Mouse (Mus musculus) stomach, embryonic 14.5 days (tissue): Measurements from ENCODE around the gene Nphs2. TPM values are rescaled to one million over a fixed set of nuclear protein-coding genes. Genes with fewer than 3 reads are reported as not detected.
"Not testable (repeated sequence)": the region's sequence is repeated elsewhere in the genome, so short reads cannot be mapped to it uniquely, and the experiment has no call there.

Experiments used
- ATAC-seq: fragments of 200-750 bp; cut with Nextera tagmentation; 2 replicates; pipeline ENCODE4 v1.8.0; 2017; ENCODE audit warnings: low read depth, moderate TSS enrichment; ENCODE audit not compliant: insufficient number of reproducible peaks, insufficient read depth, low FRiP score
- H3K27ac ChIP-seq: fragments of 300-500 bp; sonication (generic); 2 replicates; pipeline ENCODE4 v1.5.1; 2014; ENCODE audit warnings: mild to moderate bottlenecking, low read length, moderate library complexity, mixed read lengths
- H3K27me3 ChIP-seq: fragments of 300-500 bp; sonication (generic); 2 replicates; pipeline ENCODE4 v1.6.1; 2014; ENCODE audit warnings: low read length, control low read depth, mixed read lengths; ENCODE audit not compliant: control insufficient read depth, insufficient read depth
- H3K36me3 ChIP-seq: fragments of 300-500 bp; sonication (generic); 2 replicates; pipeline ENCODE4 v1.6.1; 2014; ENCODE audit warnings: mild to moderate bottlenecking, control low read depth, low read length, moderate library complexity, mixed read lengths; ENCODE audit not compliant: control insufficient read depth, insufficient read depth
- H3K4me1 ChIP-seq: fragments of 300-500 bp; sonication (generic); 2 replicates; pipeline ENCODE4 v1.6.1; 2014; ENCODE audit warnings: low read length, control low read depth, mixed read lengths; ENCODE audit not compliant: control insufficient read depth, insufficient read depth
- H3K4me2 ChIP-seq: fragments of 300-500 bp; sonication (generic); replicated peaks from 2 replicates; pipeline ENCODE4 v1.6.1; 2014; ENCODE audit warnings: low read depth, low read length, control low read depth
- H3K4me3 ChIP-seq: fragments of 300-500 bp; sonication (generic); 2 replicates; pipeline ENCODE4 v1.5.1; 2014; ENCODE audit warnings: low read depth, low read length, control low read depth
- H3K9ac ChIP-seq: fragments of 300-500 bp; sonication (generic); replicated peaks from 2 replicates; pipeline ENCODE4 v1.6.1; 2014; ENCODE audit warnings: low read depth, mild to moderate bottlenecking, control low read depth, low read length, moderate library complexity, mixed read lengths
- H3K9me3 ChIP-seq: fragments of 300-500 bp; sonication (generic); 2 replicates; pipeline ENCODE4 v1.6.1; 2016; ENCODE audit warnings: low read depth, low read length, control low read depth; ENCODE audit not compliant: control insufficient read depth
- WGBS: fragments of 180-500 bp; shearing (Covaris S2); extraction: QIAGEN DNeasy Blood & Tissue Kit; methylation state at CpG from one replicate; pipeline ENCODE4 v1.1.7; 2014; 5-methylcytosine and 5-hydroxymethylcytosine counted together
- polyA plus RNA-seq: library from polyadenylated mRNA; unstranded; fragments of >200 nt; fragmentation: Nextera tagmentation; extraction: Ambion mirVana; gene quantifications from 2 replicates; pipeline ENCODE4 v1.2.1, GENCODE M21; 2014

Gene Nphs2
- polyA plus RNA-seq = not detected in 2 replicates

- WGBS = 5% methylated on average over 29 of the region's 29 CpGs
- H3K9ac ChIP-seq = no peak within 1 kb of the TSS
These were observed at the start of gene Nphs2 for GRCm38 (mm10) chr1:156310630-156311029. Gene Nphs2, plus strand, starts transcription at chr1:156310727.

GRCm38 (mm10) chr1:156263352-156263751, 47.2 kb upstream of the Nphs2 start:
- WGBS = 56% methylated on average over 2 of the region's 2 CpGs
- Histone ChIP-seq H3K9me3 (no peaks in the 10 kb centered on the region), H3K27ac (no peak overlapping the region), H3K27me3 (no peaks in the 10 kb centered on the region), H3K4me2 (no peak overlapping the region), H3K4me1 (no peaks in the 10 kb centered on the region), H3K36me3 (no peaks in the 10 kb centered on the region), H3K9ac (no peak overlapping the region), H3K4me3 (no peak overlapping the region)
- no peak for ATAC-seq

More at GRCm38 (mm10) chr1:156310630-156311029, at the start of gene Nphs2:
- no peak for ATAC-seq
- no peaks in the 10 kb centered on the region for H3K9me3 ChIP-seq
- H3K36me3 ChIP-seq = no peaks in the 10 kb centered on the region
- H3K27me3 ChIP-seq = peaks cover 13% of the 10 kb centered on the region; the same call in 1 of the 2 replicates
- H3K4me3 ChIP-seq = peak within 1 kb of the TSS; percentile 6; the same call in 1 of the 2 replicates
- no peak within 1 kb of the TSS for H3K27ac ChIP-seq
- peaks cover 3% of the 10 kb centered on the region; the same call in 1 of the 2 replicates for H3K4me1 ChIP-seq
- peak within 1 kb of the TSS; percentile 30 for H3K4me2 ChIP-seq

GRCm38 (mm10) chr1:156263946-156264345, 46.6 kb upstream of the Nphs2 start:
- 87% methylated on average over 8 of the region's 8 CpGs for WGBS
- no peak overlapping the region for H3K4me3 ChIP-seq
- no peaks in the 10 kb centered on the region for H3K36me3 ChIP-seq
- H3K4me1 ChIP-seq = no peaks in the 10 kb centered on the region
- no peaks in the 10 kb centered on the region for H3K27me3 ChIP-seq
- no peak overlapping the region for H3K9ac ChIP-seq
- H3K9me3 ChIP-seq = no peaks in the 10 kb centered on the region
- H3K27ac ChIP-seq = no peak overlapping the region
- no peak overlapping the region for H3K4me2 ChIP-seq
- ATAC-seq = no peak

- H3K9me3 ChIP-seq, H3K36me3 ChIP-seq, H3K9ac ChIP-seq, H3K27ac ChIP-seq, ATAC-seq, H3K4me3 ChIP-seq, H3K4me1 ChIP-seq, H3K4me2 ChIP-seq, H3K27me3 ChIP-seq: not testable (repeated sequence)
- WGBS = 37% methylated on average over 3 of the region's 3 CpGs
These were observed 42.0 kb upstream of the Nphs2 start for GRCm38 (mm10) chr1:156268546-156268945.

GRCm38 (mm10) chr1:156270471-156270870, 40.1 kb upstream of the Nphs2 start:
- WGBS = 79% methylated on average over 9 of the region's 9 CpGs
- Histone ChIP-seq H3K9me3 (no peaks in the 10 kb centered on the region), H3K27ac (no peak overlapping the region), H3K36me3 (no peaks in the 10 kb centered on the region), H3K4me3 (no peak overlapping the region), H3K27me3 (no peaks in the 10 kb centered on the region), H3K9ac (no peak overlapping the region), H3K4me2 (no peak overlapping the region), H3K4me1 (no peaks in the 10 kb centered on the region)
- ATAC-seq = no peak

GRCm38 (mm10) chr1:156271654-156272053, 38.9 kb upstream of the Nphs2 start:
- Histone ChIP-seq H3K27me3 (no peaks in the 10 kb centered on the region), H3K4me1 (no peaks in the 10 kb centered on the region), H3K9ac (no peak overlapping the region), H3K27ac (no peak overlapping the region), H3K4me3 (no peak overlapping the region), H3K4me2 (no peak overlapping the region), H3K9me3 (no peaks in the 10 kb centered on the region), H3K36me3 (no peaks in the 10 kb centered on the region)
- 47% methylated on average over 5 of the region's 5 CpGs for WGBS
- no peak for ATAC-seq

GRCm38 (mm10) chr1:156273647-156274046, 36.9 kb upstream of the Nphs2 start:
- Histone ChIP-seq H3K4me2 (no peak overlapping the region), H3K4me3 (no peak overlapping the region), H3K27me3 (no peaks in the 10 kb centered on the region), H3K27ac (no peak overlapping the region), H3K4me1 (no peaks in the 10 kb centered on the region), H3K36me3 (no peaks in the 10 kb centered on the region), H3K9ac (no peak overlapping the region), H3K9me3 (no peaks in the 10 kb centered on the region)
- no peak for ATAC-seq
- 61% methylated on average over 7 of the region's 7 CpGs for WGBS

- no peaks in the 10 kb centered on the region for H3K9me3 ChIP-seq
- no peak overlapping the region for H3K9ac ChIP-seq
- no peak overlapping the region for H3K27ac ChIP-seq
- no peaks in the 10 kb centered on the region for H3K36me3 ChIP-seq
- no peak for ATAC-seq
- 78% methylated on average over 7 of the region's 7 CpGs for WGBS
- no peaks in the 10 kb centered on the region for H3K4me1 ChIP-seq
- H3K27me3 ChIP-seq = no peaks in the 10 kb centered on the region
- no peak overlapping the region for H3K4me2 ChIP-seq
- no peak overlapping the region for H3K4me3 ChIP-seq
These were observed 30.4 kb upstream of the Nphs2 start for GRCm38 (mm10) chr1:156280131-156280530.

- H3K4me3 ChIP-seq = no peak overlapping the region
- H3K9me3 ChIP-seq = no peaks in the 10 kb centered on the region
- H3K36me3 ChIP-seq = no peaks in the 10 kb centered on the region
- H3K27ac ChIP-seq = no peak overlapping the region
- H3K4me1 ChIP-seq = no peaks in the 10 kb centered on the region
- no peaks in the 10 kb centered on the region for H3K27me3 ChIP-seq
- WGBS = 56% methylated on average over 10 of the region's 10 CpGs
- H3K4me2 ChIP-seq = no peak overlapping the region
- no peak for ATAC-seq
- no peak overlapping the region for H3K9ac ChIP-seq
These were observed 26.3 kb upstream of the Nphs2 start for GRCm38 (mm10) chr1:156284207-156284606.
